Comparison of ENCODE assay signal across 8 mouse cellular contexts in genomic region chr9:110742951-110743455, GRCm38 (mm10). TPM values are rescaled to one million over a fixed set of nuclear protein-coding genes. Genes with fewer than 3 reads are reported as not detected.
DNase-seq lines count a peak whose midpoint lies in the region; ATAC-seq lines count a peak whose summit lies in the region.

No protein-coding gene starts in this region.

- peak; percentile 36; the same call in 1 of the 2 replicates for ATAC-seq in hindbrain, embryonic 11.5 days (ENCODE audit: low FRiP score)
- no peak for ATAC-seq in liver, embryonic 12.5 days

- H3K4me1 ChIP-seq in hindbrain, embryonic 11.5 days (replicated peaks; ENCODE audit: control insufficient read depth, insufficient read depth, low read length) = no peaks in the 10 kb centered on the region; the same call in 1 of the 2 replicates
- peaks cover 32% of the 10 kb centered on the region for H3K4me1 ChIP-seq in liver, embryonic 12.5 days

- peak overlapping the region; percentile 75 for H3K4me2 ChIP-seq in hindbrain, embryonic 11.5 days (replicated peaks; ENCODE audit: low read depth, low read length)
- peak overlapping the region; percentile 72 for H3K4me2 ChIP-seq in liver, embryonic 12.5 days

- 1% methylated on average over 41 of the region's 49 CpGs for WGBS in hindbrain, embryonic 11.5 days
- under 1% methylated on average over 49 of the region's 49 CpGs for WGBS in liver, embryonic 12.5 days (ENCODE audit: insufficient replicate concordance)

- peak overlapping the region; percentile 67 for H3K27ac ChIP-seq in hindbrain, embryonic 11.5 days (ENCODE audit: low read depth, low read length)
- H3K27ac ChIP-seq in liver, embryonic 12.5 days = peak overlapping the region; percentile 54; the same call in 1 of the 2 replicates

- H3K9me3 ChIP-seq in hindbrain, embryonic 11.5 days (ENCODE audit: control insufficient read depth, low read length) = no peaks in the 10 kb centered on the region
- H3K9me3 ChIP-seq in liver, embryonic 12.5 days (replicated peaks) = no peaks in the 10 kb centered on the region

- DNase-seq in left cerebral cortex, postnatal 4 days = peak; percentile 33
- DNase-seq in left cerebral cortex, postnatal 36 days (ENCODE audit: low spot score in 2 of 2) = no peak
- DNase-seq in embryo, embryonic 10.5 days (ENCODE audit: low spot score) = peak; percentile 73
- DNase-seq in hindbrain, embryonic 11.5 days (ENCODE audit: low spot score) = peak; percentile 71
- peak; percentile 13 for DNase-seq in splenic B cell, adult 2 months (ENCODE audit: low read depth, low spot score)
- no peak for DNase-seq in spleen, postnatal 36 days (ENCODE audit: low spot score in 2 of 2)
- DNase-seq in right cerebral cortex, postnatal 36 days (ENCODE audit: low spot score in 2 of 2) = no peak

- H3K27me3 ChIP-seq in hindbrain, embryonic 11.5 days (ENCODE audit: control insufficient read depth, insufficient read depth, low read length) = 0 out of 2 replicates have a peak, but pooled peaks cover 7% of the 10 kb centered on the region
- peaks cover 97% of the 10 kb centered on the region for H3K27me3 ChIP-seq in liver, embryonic 12.5 days (replicated peaks)
- no peaks in the 10 kb centered on the region for H3K27me3 ChIP-seq in splenic B cell, adult 2 months (ENCODE audit: control insufficient read depth, insufficient read depth, low read length, poor library complexity, severe bottlenecking)

- intact Hi-C loops in left cerebral cortex, postnatal 4 days (cut with DNase I) = no loop called here
- intact Hi-C loops in left cerebral cortex, postnatal 36 days (cut with DNase I) = no loop called here

- peak overlapping the region; percentile 66 for H3K9ac ChIP-seq in hindbrain, embryonic 11.5 days (ENCODE audit: low read depth, low read length)
- H3K9ac ChIP-seq in liver, embryonic 12.5 days = peak overlapping the region; percentile 63

- H3K36me3 ChIP-seq in hindbrain, embryonic 11.5 days (ENCODE audit: control insufficient read depth, insufficient read depth, low read length) = no peaks in the 10 kb centered on the region
- no peaks in the 10 kb centered on the region for H3K36me3 ChIP-seq in liver, embryonic 12.5 days
- H3K36me3 ChIP-seq in splenic B cell, adult 2 months (ENCODE audit: control insufficient read depth, insufficient read depth, low read length, poor library complexity, severe bottlenecking) = no peaks in the 10 kb centered on the region

- peak overlapping the region; percentile 45 for H3K4me3 ChIP-seq in hindbrain, embryonic 11.5 days (ENCODE audit: low read depth, low read length)
- peak overlapping the region; percentile 58 for H3K4me3 ChIP-seq in liver, embryonic 12.5 days

RNA-seq across cellular contexts. Expression of gene Myl3, which starts 1.3 kb away (rescaled TPM):
- total RNA-seq in left cerebral cortex, postnatal 4 days (2021) = 1 to 10 TPM in 1 of 2 experiments, under 1 TPM in 1; 0.87 to 1.1 TPM
- under 1 TPM in 1 of 2 experiments, not detected in 1; 0.59 TPM for total RNA-seq in left cerebral cortex, postnatal 36 days (2021)
- 0.42 and 0.73 TPM in 2 replicates for polyA plus RNA-seq in hindbrain, embryonic 11.5 days (2014; fragmentation: Nextera tagmentation; extraction: Ambion mirVana)
- 0.48 and 1.6 TPM in 2 replicates for polyA plus RNA-seq in liver, embryonic 12.5 days (2016; fragmentation: Nextera tagmentation; extraction: Ambion mirVana)

RNA-seq across cellular contexts. Expression of gene Pth1r, which starts 3.9 kb away (rescaled TPM):
- total RNA-seq in left cerebral cortex, postnatal 4 days (2021) = 10 to 100 TPM; 11.2 to 11.6 TPM
- 1 to 10 TPM; 4.6 to 7.1 TPM for total RNA-seq in left cerebral cortex, postnatal 36 days (2021)
- 21.9 and 23.9 TPM in 2 replicates for polyA plus RNA-seq in hindbrain, embryonic 11.5 days (2014; fragmentation: Nextera tagmentation; extraction: Ambion mirVana)
- 7.8 and 9.1 TPM in 2 replicates for polyA plus RNA-seq in liver, embryonic 12.5 days (2016; fragmentation: Nextera tagmentation; extraction: Ambion mirVana)

RNA-seq across cellular contexts. Expression of gene Prss42, which starts 55.0 kb away (rescaled TPM):
- total RNA-seq in left cerebral cortex, postnatal 4 days (2021) = not detected
- total RNA-seq in left cerebral cortex, postnatal 36 days (2021) = not detected
- not detected in 2 replicates for polyA plus RNA-seq in hindbrain, embryonic 11.5 days (2014; fragmentation: Nextera tagmentation; extraction: Ambion mirVana)
- not detected in 2 replicates for polyA plus RNA-seq in liver, embryonic 12.5 days (2016; fragmentation: Nextera tagmentation; extraction: Ambion mirVana)

Comparison
In these comparisons a context has a peak if more than half of its experiments do, and no peak if none do; other contexts are left out.
1. DNase-seq: peak in left cerebral cortex, postnatal 4 days (single experiment), embryo, embryonic 10.5 days (single experiment), hindbrain, embryonic 11.5 days (single experiment) and splenic B cell, adult 2 months (single experiment); none in left cerebral cortex, postnatal 36 days (0 of 2), spleen, postnatal 36 days (0 of 2) and right cerebral cortex, postnatal 36 days (0 of 2).